Mouse (Mus musculus): ENCODE measurements around the gene Lgals9. TPM values are rescaled to one million over a fixed set of nuclear protein-coding genes. Genes with fewer than 3 reads are reported as not detected.

Gene Lgals9
- polyA plus RNA-seq, 1 experiment from 2014 or later, result 65.1 TPM

DNA sequence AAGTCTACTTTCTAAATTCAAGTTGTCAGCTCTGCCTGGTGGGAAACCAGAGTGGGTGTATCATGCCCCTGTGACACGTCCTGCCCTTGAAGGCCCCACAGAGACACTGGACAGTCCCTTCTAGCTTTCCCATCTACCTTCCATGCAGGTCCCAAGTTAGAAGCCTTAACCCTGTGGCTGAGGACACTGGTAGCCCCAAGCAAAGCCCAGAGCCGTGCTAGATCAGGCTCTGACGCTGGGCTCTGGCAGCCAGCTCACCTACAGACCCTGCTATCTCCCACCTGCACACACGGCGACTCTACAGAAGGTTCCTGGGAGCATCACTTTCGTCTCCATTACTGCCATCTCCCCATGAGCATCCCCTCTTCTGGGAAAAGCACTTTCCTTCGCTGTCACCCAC is 1.2 kb downstream of the Lgals9 start:
- no peaks in the 10 kb centered on the region for H3K9me3 ChIP-seq
- no peak overlapping the region for H3K27ac ChIP-seq
- WGBS, result 81% methylated on average over 7 of the region's 7 CpGs
- no peak for ATAC-seq (ENCODE audit: insufficient read depth, low FRiP score, low read depth)
- peak overlapping the region; percentile 45 for H3K4me2 ChIP-seq
- H3K4me1 ChIP-seq, result peaks cover 4% of the 10 kb centered on the region; the same call in 1 of the 2 replicates
- H3K27me3 ChIP-seq (replicated peaks), result no peaks in the 10 kb centered on the region
- H3K9ac ChIP-seq, result no peak overlapping the region
- H3K36me3 ChIP-seq, result no peaks in the 10 kb centered on the region
- no peak overlapping the region for H3K4me3 ChIP-seq (replicated peaks)

DNA sequence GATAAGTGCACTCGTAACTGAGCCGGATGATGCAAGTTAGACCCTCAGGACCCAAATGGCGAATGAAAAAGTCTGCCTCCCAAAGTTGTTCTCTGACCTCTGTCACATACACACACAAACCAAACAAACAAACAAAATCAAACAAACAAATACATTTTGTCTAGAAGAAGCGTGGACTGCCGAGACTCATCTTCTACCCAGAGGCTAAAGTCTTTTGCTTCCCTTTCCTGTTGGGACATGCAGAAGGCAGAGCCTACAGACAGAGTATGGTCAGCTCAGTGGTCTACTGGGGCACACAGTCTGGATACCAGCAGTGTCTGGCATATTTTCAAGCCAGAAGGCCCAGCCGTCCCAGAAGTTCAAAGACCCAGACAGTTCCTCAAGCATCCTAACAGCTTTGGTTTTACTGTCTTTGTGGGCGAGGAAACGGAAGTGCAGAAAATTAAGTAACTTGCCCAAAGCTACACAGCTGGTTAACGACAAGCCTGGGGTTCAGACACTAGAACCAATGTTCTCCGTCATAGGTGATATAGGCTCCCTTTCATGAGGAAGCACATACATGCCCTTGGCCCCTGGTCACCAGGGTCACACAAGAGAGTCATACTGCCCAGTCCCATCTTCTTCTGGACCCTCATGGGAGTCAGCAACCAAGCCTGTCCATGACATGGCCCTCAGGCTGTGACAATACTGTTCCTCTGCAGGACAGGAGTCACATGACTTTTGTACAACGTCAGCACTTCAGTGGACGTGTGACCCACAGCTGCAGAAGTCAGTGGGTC is 2.0 kb downstream of the Lgals9 start:
- H3K9me3 ChIP-seq, result no peaks in the 10 kb centered on the region
- peak overlapping the region; percentile 45 for H3K4me2 ChIP-seq
- H3K36me3 ChIP-seq, result no peaks in the 10 kb centered on the region
- H3K4me3 ChIP-seq (replicated peaks), result no peak overlapping the region
- peak overlapping the region; percentile 66 for H3K27ac ChIP-seq
- ATAC-seq (ENCODE audit: insufficient read depth, low FRiP score, low read depth), result no peak
- no peaks in the 10 kb centered on the region for H3K27me3 ChIP-seq (replicated peaks)
- H3K9ac ChIP-seq, result no peak overlapping the region
- WGBS, result 69% methylated on average over 12 of the region's 12 CpGs
- H3K4me1 ChIP-seq, result peaks cover 4% of the 10 kb centered on the region; the same call in 1 of the 2 replicates

DNA sequence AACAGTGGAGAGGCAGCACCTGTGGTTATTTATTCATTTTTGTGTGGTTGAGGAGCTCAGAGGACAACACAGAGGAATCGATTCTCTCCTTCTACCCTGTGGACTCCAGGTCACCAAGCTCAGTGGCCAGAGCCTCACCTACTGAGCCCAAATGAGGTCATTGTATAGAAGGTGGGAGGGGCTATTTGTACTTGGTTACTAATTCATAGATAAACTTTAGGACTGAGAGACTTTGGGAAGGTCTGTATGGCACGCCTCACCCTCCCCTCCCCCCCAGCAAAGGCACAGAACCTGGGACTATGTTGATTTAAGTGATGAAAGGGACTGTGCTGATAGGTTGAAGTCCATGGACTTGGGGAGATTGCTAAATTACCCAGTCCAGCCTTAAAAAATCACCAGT is 2.7 kb downstream of the Lgals9 start:
- Histone ChIP-seq H3K4me1 (peaks cover 4% of the 10 kb centered on the region; the same call in 1 of the 2 replicates), H3K4me2 (no peak overlapping the region), H3K9me3 (no peaks in the 10 kb centered on the region), H3K9ac (no peak overlapping the region), H3K27me3 (replicated peaks) (no peaks in the 10 kb centered on the region), H3K36me3 (no peaks in the 10 kb centered on the region), H3K27ac (peak overlapping the region; percentile 68), H3K4me3 (replicated peaks) (no peak overlapping the region)
- 51% methylated on average over 2 of the region's 2 CpGs for WGBS
- peak; percentile 82 for ATAC-seq (ENCODE audit: insufficient read depth, low FRiP score, low read depth)

GRCm38 (mm10) chr11:78980083-78980634 is 4.6 kb downstream of the Lgals9 start:
- Histone ChIP-seq H3K36me3 (no peaks in the 10 kb centered on the region; the same call in 1 of the 2 replicates), H3K9me3 (no peaks in the 10 kb centered on the region), H3K27me3 (replicated peaks) (no peaks in the 10 kb centered on the region), H3K4me3 (replicated peaks) (no peak overlapping the region), H3K9ac (no peak overlapping the region), H3K27ac (0 out of 2 replicates have a peak overlapping the region, but pooled peaks have one; percentile 7), H3K4me1 (peaks cover 4% of the 10 kb centered on the region; the same call in 1 of the 2 replicates), H3K4me2 (no peak overlapping the region)
- no peak for ATAC-seq (ENCODE audit: insufficient read depth, low FRiP score, low read depth)
- whole genome bisulfite sequencing, result 70% methylated on average over 4 of the region's 4 CpGs

GRCm38 (mm10) chr11:78978176-78979019 is 6.3 kb downstream of the Lgals9 start:
- H3K4me1 ChIP-seq, result no peaks in the 10 kb centered on the region; the same call in 1 of the 2 replicates
- WGBS, result 76% methylated on average over 12 of the region's 12 CpGs
- H3K9ac ChIP-seq, result no peak overlapping the region
- ATAC-seq (ENCODE audit: insufficient read depth, low FRiP score, low read depth), result peak; percentile 36; the same call in 1 of the 2 replicates
- no peak overlapping the region for H3K4me2 ChIP-seq
- peak overlapping the region; percentile 28; the same call in 1 of the 2 replicates for H3K27ac ChIP-seq
- H3K4me3 ChIP-seq (replicated peaks), result no peak overlapping the region
- no peaks in the 10 kb centered on the region for H3K9me3 ChIP-seq
- H3K27me3 ChIP-seq (replicated peaks), result no peaks in the 10 kb centered on the region
- no peaks in the 10 kb centered on the region; the same call in 1 of the 2 replicates for H3K36me3 ChIP-seq

- WGBS, result 83% methylated on average over 8 of the region's 8 CpGs
- Histone ChIP-seq H3K4me1 (no peaks in the 10 kb centered on the region; the same call in 1 of the 2 replicates), H3K27ac (no peak overlapping the region), H3K4me2 (no peak overlapping the region), H3K4me3 (replicated peaks) (no peak overlapping the region), H3K36me3 (no peaks in the 10 kb centered on the region; the same call in 1 of the 2 replicates), H3K27me3 (replicated peaks) (no peaks in the 10 kb centered on the region), H3K9me3 (no peaks in the 10 kb centered on the region), H3K9ac (no peak overlapping the region)
- no peak for ATAC-seq (ENCODE audit: insufficient read depth, low FRiP score, low read depth)
These were observed 7.8 kb downstream of the Lgals9 start for GRCm38 (mm10) chr11:78976731-78977510.

DNA sequence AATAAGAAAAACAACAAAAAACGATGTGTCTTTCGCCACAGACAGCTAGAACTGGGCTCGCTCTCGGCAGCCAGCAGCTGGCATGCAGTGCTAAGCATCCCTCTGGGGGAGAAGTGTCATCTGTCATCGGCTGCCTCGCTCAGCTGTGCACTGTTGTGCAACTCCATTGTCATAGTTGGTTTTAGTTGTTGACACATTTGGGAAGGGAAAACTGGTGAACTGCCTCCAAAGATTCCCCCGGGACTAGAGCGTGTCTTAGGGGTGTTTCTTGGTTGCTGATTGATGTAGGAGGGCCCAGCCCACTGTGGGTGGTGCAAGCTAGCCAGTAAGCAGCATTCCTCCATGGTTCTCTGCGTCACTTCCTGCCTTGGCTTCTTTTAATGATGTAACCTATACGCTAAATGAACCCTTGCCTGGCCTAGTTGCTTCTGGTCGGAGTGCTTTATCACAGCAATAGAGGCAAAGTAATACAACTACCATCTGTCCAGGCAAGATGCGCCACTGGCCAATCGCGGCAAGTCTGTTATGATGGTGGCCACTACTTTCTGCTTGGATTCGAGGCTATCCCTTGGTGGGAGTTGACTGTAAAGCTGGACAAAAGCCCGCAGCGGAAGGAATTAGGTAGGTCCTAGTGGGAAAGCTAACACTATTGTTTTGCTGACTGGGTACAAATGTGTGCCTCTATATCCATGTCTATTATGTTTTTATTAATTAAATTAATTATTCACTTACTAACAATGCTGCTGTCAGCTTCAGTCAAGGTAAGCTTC is 11.2 kb downstream of the Lgals9 start:
- Histone ChIP-seq H3K9me3 (no peaks in the 10 kb centered on the region), H3K9ac (no peak overlapping the region), H3K27ac (no peak overlapping the region; the same call in 1 of the 2 replicates), H3K4me3 (replicated peaks) (no peak overlapping the region), H3K36me3 (no peaks in the 10 kb centered on the region; the same call in 1 of the 2 replicates), H3K4me1 (no peaks in the 10 kb centered on the region; the same call in 1 of the 2 replicates), H3K27me3 (replicated peaks) (no peaks in the 10 kb centered on the region), H3K4me2 (no peak overlapping the region)
- no peak for ATAC-seq (ENCODE audit: insufficient read depth, low FRiP score, low read depth)
- 62% methylated on average over 17 of the region's 17 CpGs for WGBS

DNA sequence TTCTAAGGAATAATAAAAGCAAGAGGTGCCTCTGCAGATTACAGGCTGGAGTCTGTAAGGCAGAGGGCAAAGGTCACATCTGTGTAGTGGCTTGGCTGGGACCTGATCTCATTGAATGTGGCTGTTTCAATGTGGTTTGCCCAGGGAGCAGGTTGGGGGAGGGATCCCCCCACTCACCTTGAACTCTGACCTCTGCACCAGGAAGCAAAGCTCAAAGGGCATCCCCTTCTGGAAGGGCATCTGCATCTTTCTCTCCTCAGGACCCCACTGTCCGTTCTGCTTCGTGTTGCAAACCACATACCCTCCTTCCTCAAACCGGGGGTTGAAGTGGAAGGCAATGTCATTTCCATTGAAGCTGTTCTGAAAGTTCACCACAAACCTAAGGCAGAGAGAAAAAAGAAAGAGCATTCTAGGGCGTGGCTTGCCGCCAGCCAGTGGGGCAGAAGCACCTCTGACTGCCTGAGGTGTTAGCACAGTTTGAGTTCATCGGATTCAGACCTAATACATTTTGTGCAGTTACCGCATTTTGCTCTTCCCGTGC is 11.9 kb downstream of the Lgals9 start:
- no peak overlapping the region for H3K9ac ChIP-seq
- H3K9me3 ChIP-seq, result no peaks in the 10 kb centered on the region
- no peak overlapping the region for H3K4me2 ChIP-seq
- no peaks in the 10 kb centered on the region; the same call in 1 of the 2 replicates for H3K36me3 ChIP-seq
- H3K27ac ChIP-seq, result no peak overlapping the region; the same call in 1 of the 2 replicates
- 51% methylated on average over 8 of the region's 8 CpGs for WGBS
- H3K4me3 ChIP-seq (replicated peaks), result no peak overlapping the region
- H3K27me3 ChIP-seq (replicated peaks), result no peaks in the 10 kb centered on the region
- ATAC-seq (ENCODE audit: insufficient read depth, low FRiP score, low read depth), result no peak
- no peaks in the 10 kb centered on the region; the same call in 1 of the 2 replicates for H3K4me1 ChIP-seq

GRCm38 (mm10) chr11:78972328-78972727 is 12.4 kb downstream of the Lgals9 start:
- WGBS, result 50% methylated on average over 6 of the region's 6 CpGs
- no peak overlapping the region for H3K9ac ChIP-seq
- no peak for ATAC-seq (ENCODE audit: insufficient read depth, low FRiP score, low read depth)
- H3K4me2 ChIP-seq, result no peak overlapping the region
- H3K9me3 ChIP-seq, result no peaks in the 10 kb centered on the region
- H3K4me1 ChIP-seq, result peaks cover 2% of the 10 kb centered on the region; the same call in 1 of the 2 replicates
- no peaks in the 10 kb centered on the region; the same call in 1 of the 2 replicates for H3K36me3 ChIP-seq
- H3K27ac ChIP-seq, result no peak overlapping the region
- H3K4me3 ChIP-seq (replicated peaks), result no peak overlapping the region
- no peaks in the 10 kb centered on the region for H3K27me3 ChIP-seq (replicated peaks)

- no peak overlapping the region for H3K4me3 ChIP-seq (replicated peaks)
- 90% methylated on average over 3 of the region's 3 CpGs for WGBS
- no peak overlapping the region for H3K4me2 ChIP-seq
- no peak for ATAC-seq (ENCODE audit: insufficient read depth, low FRiP score, low read depth)
- peaks cover 2% of the 10 kb centered on the region; the same call in 1 of the 2 replicates for H3K4me1 ChIP-seq
- H3K9ac ChIP-seq, result no peak overlapping the region
- H3K36me3 ChIP-seq, result no peaks in the 10 kb centered on the region; the same call in 1 of the 2 replicates
- H3K9me3 ChIP-seq, result no peaks in the 10 kb centered on the region
- H3K27me3 ChIP-seq (replicated peaks), result no peaks in the 10 kb centered on the region
- no peak overlapping the region for H3K27ac ChIP-seq
These were observed 13.0 kb downstream of the Lgals9 start for GRCm38 (mm10) chr11:78971746-78972145.

All from stomach, embryonic 15.5 days (tissue).